Mouse (Mus musculus): Measurements from ENCODE around the gene Vps54. TPM values are rescaled to one million over a fixed set of nuclear protein-coding genes. Genes with fewer than 3 reads are reported as not detected.
"Not testable (repeated sequence)": the region's sequence is repeated elsewhere in the genome, so short reads cannot be mapped to it uniquely, and the experiment has no call there.

The Vps54 gene
- polyA plus RNA-seq, 1 experiment from 2014 or later, result 6.7 TPM

GRCm38 (mm10) chr11:21247940-21248339 is 8.9 kb downstream of the Vps54 start:
- peak; percentile 44; the same call in 1 of the 2 replicates for ATAC-seq (ENCODE audit: low FRiP score, low TSS enrichment)
- Histone ChIP-seq H3K9me3 (ENCODE audit: control insufficient read depth, low read length) (no peaks in the 10 kb centered on the region), H3K36me3 (ENCODE audit: control insufficient read depth, insufficient read depth, low read length) (no peaks in the 10 kb centered on the region), H3K4me2 (replicated peaks; ENCODE audit: low read depth) (no peak overlapping the region), H3K4me3 (ENCODE audit: low read depth, low read length) (no peak overlapping the region), H3K27ac (replicated peaks) (no peak overlapping the region), H3K27me3 (ENCODE audit: control insufficient read depth, insufficient read depth, low read length) (no peaks in the 10 kb centered on the region), H3K9ac (ENCODE audit: low read length) (no peak overlapping the region), H3K4me1 (replicated peaks; ENCODE audit: control insufficient read depth, insufficient read depth) (no peaks in the 10 kb centered on the region)
- no peak for DNase-seq (ENCODE audit: low spot score)
- TF ChIP-seq EP300 (optimal IDR thresholded peaks at IDR 0.05) (no peak), CTCF (IDR thresholded peaks at IDR 0.05; ENCODE audit: low read depth) (no peak)
- 100% methylated on average over 1 of the region's 1 CpGs for WGBS

- ATAC-seq (ENCODE audit: low FRiP score, low TSS enrichment), result no peak
- Histone ChIP-seq H3K9ac (ENCODE audit: low read length) (no peak overlapping the region), H3K4me2 (replicated peaks; ENCODE audit: low read depth) (no peak overlapping the region), H3K27me3 (ENCODE audit: control insufficient read depth, insufficient read depth, low read length) (no peaks in the 10 kb centered on the region), H3K27ac (replicated peaks) (no peak overlapping the region), H3K4me3 (ENCODE audit: low read depth, low read length) (no peak overlapping the region), H3K4me1 (replicated peaks; ENCODE audit: control insufficient read depth, insufficient read depth) (no peaks in the 10 kb centered on the region), H3K36me3 (ENCODE audit: control insufficient read depth, insufficient read depth, low read length) (no peaks in the 10 kb centered on the region), H3K9me3 (ENCODE audit: control insufficient read depth, low read length) (no peaks in the 10 kb centered on the region)
- no peak for DNase-seq (ENCODE audit: low spot score)
- WGBS, result 64% methylated on average over 1 of the region's 1 CpGs
- TF ChIP-seq CTCF (IDR thresholded peaks at IDR 0.05; ENCODE audit: low read depth) (no peak), EP300 (optimal IDR thresholded peaks at IDR 0.05) (no peak)
Measured at GRCm38 (mm10) chr11:21250366-21250765, 11.3 kb downstream of the Vps54 start.

GRCm38 (mm10) chr11:21258611-21259010 is 19.5 kb downstream of the Vps54 start:
- not testable (repeated sequence) for H3K4me3 ChIP-seq (ENCODE audit: low read depth, low read length); ATAC-seq (ENCODE audit: low FRiP score, low TSS enrichment); H3K9me3 ChIP-seq (ENCODE audit: control insufficient read depth, low read length); H3K4me2 ChIP-seq (replicated peaks; ENCODE audit: low read depth); H3K27ac ChIP-seq (replicated peaks); H3K4me1 ChIP-seq (replicated peaks; ENCODE audit: control insufficient read depth, insufficient read depth); H3K9ac ChIP-seq (ENCODE audit: low read length); H3K27me3 ChIP-seq (ENCODE audit: control insufficient read depth, insufficient read depth, low read length); H3K36me3 ChIP-seq (ENCODE audit: control insufficient read depth, insufficient read depth, low read length); DNase-seq (ENCODE audit: low spot score)
- 97% methylated on average over 10 of the region's 10 CpGs for WGBS

- no peaks in the 10 kb centered on the region for H3K27me3 ChIP-seq (ENCODE audit: control insufficient read depth, insufficient read depth, low read length)
- no peak for DNase-seq (ENCODE audit: low spot score)
- no peak overlapping the region for H3K4me3 ChIP-seq (ENCODE audit: low read depth, low read length)
- 81% methylated on average over 3 of the region's 3 CpGs for WGBS
- no peaks in the 10 kb centered on the region for H3K4me1 ChIP-seq (replicated peaks; ENCODE audit: control insufficient read depth, insufficient read depth)
- H3K36me3 ChIP-seq (ENCODE audit: control insufficient read depth, insufficient read depth, low read length), result 0 out of 2 replicates have a peak, but pooled peaks cover 6% of the 10 kb centered on the region
- no peak overlapping the region for H3K9ac ChIP-seq (ENCODE audit: low read length)
- no peak overlapping the region for H3K27ac ChIP-seq (replicated peaks)
- no peak overlapping the region for H3K4me2 ChIP-seq (replicated peaks; ENCODE audit: low read depth)
- TF ChIP-seq CTCF (IDR thresholded peaks at IDR 0.05; ENCODE audit: low read depth) (no peak), EP300 (optimal IDR thresholded peaks at IDR 0.05) (no peak)
- ATAC-seq (ENCODE audit: low FRiP score, low TSS enrichment), result no peak
- no peaks in the 10 kb centered on the region for H3K9me3 ChIP-seq (ENCODE audit: control insufficient read depth, low read length)
Measured at GRCm38 (mm10) chr11:21265423-21265822, 26.3 kb downstream of the Vps54 start.

GRCm38 (mm10) chr11:21276151-21276550 is 37.1 kb downstream of the Vps54 start:
- no peak overlapping the region for H3K4me2 ChIP-seq (replicated peaks; ENCODE audit: low read depth)
- ATAC-seq (ENCODE audit: low FRiP score, low TSS enrichment) (no peak), DNase-seq (ENCODE audit: low spot score) (no peak)
- 79% methylated on average over 2 of the region's 2 CpGs for WGBS
- no peaks in the 10 kb centered on the region for H3K36me3 ChIP-seq (ENCODE audit: control insufficient read depth, insufficient read depth, low read length)
- no peaks in the 10 kb centered on the region for H3K4me1 ChIP-seq (replicated peaks; ENCODE audit: control insufficient read depth, insufficient read depth)
- H3K27me3 ChIP-seq (ENCODE audit: control insufficient read depth, insufficient read depth, low read length), result no peaks in the 10 kb centered on the region
- H3K4me3 ChIP-seq (ENCODE audit: low read depth, low read length), result no peak overlapping the region
- H3K27ac ChIP-seq (replicated peaks), result no peak overlapping the region
- TF ChIP-seq CTCF (IDR thresholded peaks at IDR 0.05; ENCODE audit: low read depth), result no peak
- H3K9me3 ChIP-seq (ENCODE audit: control insufficient read depth, low read length), result no peaks in the 10 kb centered on the region
- H3K9ac ChIP-seq (ENCODE audit: low read length), result no peak overlapping the region

GRCm38 (mm10) chr11:21286391-21286790 is 47.3 kb downstream of the Vps54 start:
- H3K9me3 ChIP-seq (ENCODE audit: control insufficient read depth, low read length), result no peaks in the 10 kb centered on the region
- TF ChIP-seq EP300 (optimal IDR thresholded peaks at IDR 0.05) (no peak), CTCF (IDR thresholded peaks at IDR 0.05; ENCODE audit: low read depth) (no peak)
- no peak overlapping the region for H3K4me2 ChIP-seq (replicated peaks; ENCODE audit: low read depth)
- H3K9ac ChIP-seq (ENCODE audit: low read length), result no peak overlapping the region
- 70% methylated on average over 3 of the region's 3 CpGs for WGBS
- no peaks in the 10 kb centered on the region for H3K27me3 ChIP-seq (ENCODE audit: control insufficient read depth, insufficient read depth, low read length)
- ATAC-seq (ENCODE audit: low FRiP score, low TSS enrichment) (no peak), DNase-seq (ENCODE audit: low spot score) (no peak)
- no peak overlapping the region for H3K27ac ChIP-seq (replicated peaks)
- H3K4me3 ChIP-seq (ENCODE audit: low read depth, low read length), result no peak overlapping the region
- H3K4me1 ChIP-seq (replicated peaks; ENCODE audit: control insufficient read depth, insufficient read depth), result no peaks in the 10 kb centered on the region
- no peaks in the 10 kb centered on the region for H3K36me3 ChIP-seq (ENCODE audit: control insufficient read depth, insufficient read depth, low read length)
